Mouse (Mus musculus) E14TG2a.4 (cell line): ENCODE measurements around the gene Vmn2r109.
A peak's percentile ranks its signal among the peaks of the same experiment; 100 is the strongest.
"Not testable (repeated sequence)": the region's sequence is repeated elsewhere in the genome, so short reads cannot be mapped to it uniquely, and the experiment has no call there.

Experiments
- H3K27me3 ChIP-seq: 2 replicates; pipeline ENCODE4 v1.6.1; 2014; ENCODE audit warnings: low read length, control low read depth; ENCODE audit not compliant: insufficient read depth
- H3K36me3 ChIP-seq: 2 replicates; pipeline ENCODE4 v1.6.1; 2014; ENCODE audit warnings: low read length, control low read depth; ENCODE audit not compliant: insufficient read depth
- H3K4me1 ChIP-seq: replicated peaks from 2 replicates; pipeline ENCODE4 v1.6.1; 2014; ENCODE audit warnings: low read depth, low read length, control low read depth
- H3K4me3 ChIP-seq: replicated peaks from 2 replicates; pipeline ENCODE4 v1.5.1; 2014; ENCODE audit warnings: mild to moderate bottlenecking, low read length
- H3K9me3 ChIP-seq: 2 replicates; pipeline ENCODE4 v1.6.1; 2014; ENCODE audit warnings: low read length, control low read depth
- CTCF ChIP-seq: conservative IDR thresholded peaks from 2 replicates; pipeline ENCODE4 v1.5.1; 2014; ENCODE audit warnings: low read length
- NANOG ChIP-seq: IDR thresholded peaks from 2 replicates; pipeline ENCODE4 v1.6.1; 2014; ENCODE audit warnings: borderline replicate concordance, low read length, mixed read lengths
- POU5F1 ChIP-seq: IDR thresholded peaks from 2 replicates; pipeline ENCODE4 v1.6.1; 2014; ENCODE audit warnings: low read length, borderline replicate concordance

The Vmn2r109 gene

GRCm38 (mm10) chr17:20564656-20565055, at the start of gene Vmn2r109:
Gene Vmn2r109 (minus strand): TSS chr17:20564756.
- Histone ChIP-seq H3K36me3 (no peaks in the 10 kb centered on the region), H3K27me3 (no peaks in the 10 kb centered on the region), H3K9me3 (no peaks in the 10 kb centered on the region), H3K4me3 (no peak within 1 kb of the TSS), H3K4me1 (no peaks in the 10 kb centered on the region)
- TF ChIP-seq NANOG: no peak
- no peak for TF ChIP-seq POU5F1
- no peak for TF ChIP-seq CTCF

GRCm38 (mm10) chr17:20596323-20596722, 31.8 kb upstream of the Vmn2r109 start, which contains the start of gene Vmn2r110:
Gene Vmn2r110 (minus strand): TSS chr17:20596423.
- no peak for TF ChIP-seq NANOG
- no peak for TF ChIP-seq POU5F1
- no peaks in the 10 kb centered on the region for H3K36me3 ChIP-seq
- no peaks in the 10 kb centered on the region for H3K27me3 ChIP-seq
- H3K9me3 ChIP-seq: no peaks in the 10 kb centered on the region
- no peak within 1 kb of the TSS for H3K4me3 ChIP-seq
- no peaks in the 10 kb centered on the region for H3K4me1 ChIP-seq

- not testable (repeated sequence) for H3K4me3 ChIP-seq, H3K36me3 ChIP-seq, H3K9me3 ChIP-seq, H3K4me1 ChIP-seq, H3K27me3 ChIP-seq
- TF ChIP-seq NANOG: peak; percentile 54; the same call in 1 of the 2 replicates
Measured at GRCm38 (mm10) chr17:20508247-20508646, 56.3 kb downstream of the Vmn2r109 start.

- TF ChIP-seq POU5F1: no peak
- TF ChIP-seq CTCF: no peak
- no peak for TF ChIP-seq NANOG
- no peak within 1 kb of the TSS for H3K4me3 ChIP-seq
- no peaks in the 10 kb centered on the region for H3K4me1 ChIP-seq
- H3K27me3 ChIP-seq: no peaks in the 10 kb centered on the region
- H3K36me3 ChIP-seq: no peaks in the 10 kb centered on the region
- H3K9me3 ChIP-seq: no peaks in the 10 kb centered on the region
Measured at GRCm38 (mm10) chr17:20497858-20498257, 66.7 kb downstream of the Vmn2r109 start, which contains the start of gene Vmn1r225. Gene Vmn1r225 (plus strand): TSS chr17:20498158.
